Mouse (Mus musculus) kidney, postnatal 4 days (tissue): ENCODE results near the gene Tbk1.

Source experiments
- DNase-seq, 2 experiments: peaks; one replicate each; pipeline ENCODE4 v3.0.0; 2021; ENCODE audit warnings: mixed read lengths in 2 of 2

The Tbk1 gene

DNA sequence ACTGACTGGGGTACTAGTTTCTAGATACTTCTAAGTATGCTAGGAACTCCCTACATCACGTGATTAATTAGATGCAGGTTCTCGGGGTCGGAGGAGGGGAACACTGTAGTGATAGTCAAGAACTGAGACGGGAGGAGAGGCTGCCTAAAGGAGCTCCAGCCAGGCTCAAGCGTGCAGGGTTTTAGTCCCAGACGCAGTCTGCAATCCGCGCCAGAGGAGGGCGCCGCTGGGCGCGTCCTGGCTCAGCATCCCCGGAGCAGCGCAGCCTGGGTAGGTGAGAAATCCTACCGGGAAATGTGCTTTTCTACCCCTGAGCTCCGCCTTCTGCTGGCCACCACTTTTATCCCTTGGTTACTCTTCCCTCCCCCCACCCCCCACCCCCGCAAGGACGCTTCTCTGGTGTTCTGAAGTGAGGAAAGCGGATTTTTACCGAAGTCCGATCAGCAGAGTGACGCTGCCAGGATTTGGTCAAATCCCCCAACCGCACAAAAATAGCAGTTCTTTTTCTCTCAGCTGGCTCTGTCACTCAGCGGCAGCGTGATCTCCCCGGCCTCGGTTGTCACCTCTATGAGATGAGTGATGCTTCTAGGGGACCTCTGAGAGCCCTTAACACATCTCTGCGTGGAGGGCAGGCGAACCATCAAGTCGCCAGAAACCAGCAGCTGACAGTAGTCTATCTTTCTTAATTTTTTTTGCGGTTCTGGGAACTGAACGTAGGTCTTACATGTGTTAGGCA lies 53.3 kb downstream of the Tbk1 start:
- peak; percentile 73 to 79 for DNase-seq

DNA sequence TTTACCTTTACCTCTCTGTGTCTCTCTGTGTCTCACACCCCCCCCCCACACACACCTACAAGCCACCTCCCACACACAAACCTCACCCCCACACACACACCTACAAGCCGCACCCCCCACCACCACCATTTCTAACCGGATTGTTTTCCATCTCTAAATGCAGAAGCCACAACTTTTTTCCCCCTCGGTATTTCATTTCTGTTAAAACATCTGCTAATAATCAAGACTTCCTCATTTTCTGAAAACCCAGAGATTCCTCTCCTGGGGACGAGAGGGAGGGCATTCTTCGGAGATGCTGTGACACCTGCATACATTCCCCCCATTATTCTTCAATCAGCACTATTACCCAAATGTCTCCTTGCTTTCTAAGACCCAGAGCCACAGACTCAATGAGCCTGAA lies 55.0 kb downstream of the Tbk1 start:
- DNase-seq = no peak

DNA sequence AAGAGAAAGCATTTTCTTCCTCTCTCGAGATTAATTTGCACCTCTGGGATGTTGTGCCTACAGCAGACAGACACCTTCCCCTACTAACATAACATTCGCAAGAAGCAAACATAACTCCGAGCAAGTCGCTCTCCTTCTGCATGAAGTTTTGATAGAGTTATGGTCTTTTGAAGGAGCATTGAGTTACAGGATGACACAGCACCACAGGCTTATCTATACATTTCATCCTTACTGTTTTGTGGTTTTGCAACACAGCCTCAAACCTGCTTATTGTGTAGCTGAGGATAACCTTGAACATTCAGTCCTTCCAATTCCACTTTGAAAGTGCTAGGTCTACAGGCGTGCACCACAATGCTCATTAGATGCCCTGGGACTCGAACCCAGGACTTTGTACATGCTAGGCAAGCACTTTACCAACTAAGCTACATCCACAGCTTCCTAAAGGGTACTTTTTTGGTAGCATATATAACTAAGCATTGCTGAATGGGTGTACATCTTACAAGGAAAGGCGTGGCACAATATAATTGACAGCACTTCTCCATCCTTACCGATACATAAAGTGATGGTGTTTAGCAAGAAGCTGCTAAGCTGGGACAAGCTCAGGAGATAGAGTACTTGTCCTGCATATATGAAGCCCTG lies 56.1 kb downstream of the Tbk1 start:
- no peak for DNase-seq

DNA sequence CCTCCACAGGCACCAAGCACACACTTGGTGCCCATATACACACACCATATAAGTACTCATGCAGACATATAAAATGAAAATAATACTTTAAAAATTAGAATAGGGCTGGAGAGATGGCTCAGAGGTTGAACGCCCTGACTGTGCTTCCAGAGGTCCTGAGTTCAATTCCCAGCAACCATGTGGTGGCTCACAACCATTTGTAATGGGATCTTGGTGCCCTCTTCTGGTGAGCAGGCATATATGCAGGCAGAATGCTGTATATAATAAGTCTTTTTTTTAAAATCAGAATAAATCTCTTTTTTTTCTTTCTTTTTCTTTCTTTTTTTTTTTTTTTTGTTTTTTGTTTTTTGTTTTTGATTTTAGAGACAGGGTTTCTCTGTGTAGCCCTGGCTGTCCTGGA lies 57.3 kb downstream of the Tbk1 start:
- no peak for DNase-seq

- DNase-seq = no peak
These were observed 58.1 kb downstream of the Tbk1 start for GRCm38 (mm10) chr10:121528470-121528869.

DNA sequence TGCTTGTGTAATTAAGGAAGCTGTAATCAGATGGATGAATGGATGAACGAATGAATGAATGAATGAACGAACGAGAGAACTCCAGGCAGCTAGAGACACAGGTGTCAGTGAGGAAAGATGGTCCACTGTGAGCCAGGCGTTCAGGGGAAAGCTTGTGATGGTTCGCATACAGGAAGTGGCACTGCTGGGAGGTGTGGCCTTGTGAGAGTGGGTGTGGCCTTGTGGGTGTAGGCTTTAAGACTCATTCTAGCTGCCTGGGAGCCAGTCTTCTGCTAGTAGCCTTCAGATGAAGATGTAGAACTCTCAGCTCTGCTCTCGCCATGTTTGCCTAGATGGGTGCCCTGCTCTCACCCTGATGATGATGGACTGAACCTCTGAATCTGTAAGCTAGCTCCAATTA lies 59.5 kb downstream of the Tbk1 start:
- DNase-seq = no peak

- DNase-seq = peak in 1 of 2 experiments; percentile 33
These were observed 65.5 kb downstream of the Tbk1 start for GRCm38 (mm10) chr10:121520923-121521585.

GRCm38 (mm10) chr10:121519710-121520109 lies 66.9 kb downstream of the Tbk1 start:
- DNase-seq = no peak

GRCm38 (mm10) chr10:121516008-121516600 lies 70.5 kb downstream of the Tbk1 start:
- peak; percentile 94 to 95 for DNase-seq

- peak; percentile 47 to 64 for DNase-seq
These were observed 76.6 kb downstream of the Tbk1 start for GRCm38 (mm10) chr10:121509751-121510643.

GRCm38 (mm10) chr10:121507755-121508544 lies 78.6 kb downstream of the Tbk1 start:
- DNase-seq = no peak

- DNase-seq = peak; percentile 84 to 89
These were observed 79.6 kb downstream of the Tbk1 start for GRCm38 (mm10) chr10:121506731-121507583.

- no peak for DNase-seq
These were observed 80.7 kb downstream of the Tbk1 start for GRCm38 (mm10) chr10:121505929-121506328.

GRCm38 (mm10) chr10:121504973-121505911 lies 81.3 kb downstream of the Tbk1 start:
- peak; percentile 72 to 80 for DNase-seq

- DNase-seq = peak in 1 of 2 experiments; percentile 31
These were observed 85.4 kb downstream of the Tbk1 start for GRCm38 (mm10) chr10:121501160-121501559.

DNA sequence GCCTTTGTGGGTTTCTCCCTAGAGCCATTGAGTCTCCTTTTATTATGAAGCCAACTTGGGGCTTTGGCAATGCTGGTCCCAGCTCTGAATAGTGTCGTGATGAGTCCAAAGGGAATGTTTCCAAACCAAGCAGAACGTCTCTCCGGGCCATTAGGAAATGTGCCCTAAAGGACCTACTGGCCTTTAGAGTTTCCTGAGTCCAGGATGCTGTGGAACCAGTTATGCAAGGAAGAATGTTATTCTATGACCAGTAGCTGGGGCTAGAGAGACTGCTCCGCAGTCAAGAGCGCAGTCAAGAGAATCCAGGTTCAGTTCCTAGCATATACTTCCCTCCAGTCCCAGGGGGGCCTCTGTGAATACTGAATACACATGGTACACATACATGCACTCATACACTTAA lies 86.6 kb downstream of the Tbk1 start:
- no peak for DNase-seq

GRCm38 (mm10) chr10:121499063-121499462 lies 87.5 kb downstream of the Tbk1 start:
- no peak for DNase-seq

DNA sequence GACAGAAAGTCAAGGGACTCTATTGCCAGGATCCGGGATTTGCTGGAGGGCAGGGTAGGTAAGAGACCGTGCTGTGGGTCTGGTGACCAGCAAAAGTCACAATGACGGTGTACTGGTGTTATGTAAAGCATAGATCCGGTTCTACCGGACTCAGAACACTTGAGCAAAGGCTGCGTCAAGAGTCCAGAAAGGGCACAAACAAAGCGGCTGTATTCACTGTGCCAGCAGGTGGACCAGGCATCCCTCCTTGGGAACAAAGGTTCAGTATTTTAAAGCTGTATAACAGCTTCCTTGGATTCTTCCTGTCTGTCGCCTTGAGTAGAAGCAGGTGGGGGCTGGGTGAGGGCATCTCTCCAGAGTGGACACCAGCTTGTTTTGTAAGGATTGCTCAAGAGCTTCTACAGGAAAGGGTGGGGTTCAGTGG lies 88.1 kb downstream of the Tbk1 start:
- peak; percentile 51 to 71 for DNase-seq

DNA sequence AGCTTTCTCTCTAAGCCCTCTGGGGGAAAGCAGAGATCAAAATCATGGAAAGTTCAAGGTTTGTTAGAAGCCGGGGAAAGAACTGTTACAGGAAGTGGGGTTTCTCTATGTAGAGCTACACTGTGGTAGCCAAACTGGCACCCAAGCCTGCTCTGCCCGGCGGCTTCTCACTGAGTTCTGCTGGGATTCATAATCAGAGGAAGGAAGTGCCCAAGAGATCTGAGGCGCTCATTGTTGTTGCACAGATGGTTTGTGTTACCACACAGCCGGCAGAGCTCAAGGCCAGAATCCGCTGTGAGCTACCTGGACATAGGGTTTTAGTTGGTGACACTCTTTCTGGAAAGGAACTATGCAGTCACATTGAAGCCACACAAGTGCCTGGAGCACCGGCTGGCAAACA lies 88.6 kb downstream of the Tbk1 start:
- DNase-seq = no peak
